Mouse (Mus musculus) small intestine, adult 2 months (tissue): ENCODE data around the gene Xpo4.

Experiments used
- CTCF ChIP-seq: fragments of 200-500 bp; IDR thresholded peaks from 2 replicates; pipeline ENCODE4 v1.5.1; 2012; ENCODE audit warnings: low read depth, mild to moderate bottlenecking, control low read depth, inconsistent platforms, low read length, moderate library complexity, mixed read lengths; ENCODE audit not compliant: insufficient replicate concordance, insufficient read length; ENCODE audit errors: extremely low read depth
- POLR2A ChIP-seq: fragments of 200-500 bp; IDR thresholded peaks from 2 replicates; pipeline ENCODE4 v1.6.1; 2012; ENCODE audit warnings: low read depth, mild to moderate bottlenecking, control low read depth, inconsistent platforms, low read length, moderate library complexity

DNA sequence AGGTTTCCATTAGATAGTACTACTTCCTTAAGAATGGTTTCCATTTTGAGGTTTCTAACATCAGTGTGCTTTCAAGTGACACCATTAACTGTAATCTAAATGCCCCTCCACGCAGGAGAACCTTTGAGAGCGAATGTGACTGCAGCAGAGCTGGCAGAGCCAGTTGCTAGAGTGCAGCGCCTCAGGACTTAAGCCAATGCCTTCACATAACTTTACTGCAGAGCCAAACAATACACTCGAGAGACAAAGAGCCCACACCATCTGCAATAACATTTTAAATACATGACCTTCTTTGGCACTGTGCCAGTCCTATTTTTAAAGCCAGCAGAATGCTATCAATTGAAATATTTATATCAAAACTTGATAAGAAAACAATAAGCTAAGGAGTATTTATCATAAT lies 35.6 kb downstream of the Xpo4 start:
- TF ChIP-seq CTCF (no peak), POLR2A (no peak)
